Mouse (Mus musculus) left cerebral cortex, adult 2 months (tissue): ENCODE data around the gene Grin1. TPM values are rescaled to one million over a fixed set of nuclear protein-coding genes. Genes with fewer than 3 reads are reported as not detected.
"Not testable (repeated sequence)": the region's sequence is repeated elsewhere in the genome, so short reads cannot be mapped to it uniquely, and the experiment has no call there.

Source experiments
- DNase-seq, 2 experiments: peaks; one replicate each; pipeline ENCODE4 v3.0.0; 2021 to 2022; ENCODE audit warnings: low spot score in 2 of 2, mixed read lengths in 1 of 2; ENCODE audit errors: extremely low spot score in 1 of 2
- H3K27ac ChIP-seq: fragments of 200-600 bp; 2 replicates; pipeline ENCODE4 v1.8.1; 2022
- H3K4me3 ChIP-seq: fragments of 200-600 bp; 2 replicates; pipeline ENCODE4 v1.8.1; 2022
- CTCF ChIP-seq: fragments of 200-600 bp; IDR thresholded peaks from 2 replicates; pipeline ENCODE4 v1.8.1; 2022; ENCODE audit warnings: antibody characterized with exemption, mild to moderate bottlenecking, moderate library complexity
- intact Hi-C: fragments of 180-260 bp; cut with DNase I; formaldehyde crosslinking; loops from one replicate; pipeline ENCODE4 v1.15.1; 2025
- total RNA-seq, 2 experiments: library from RNA; stranded (reverse); gene quantifications; 2 replicates each; pipeline ENCODE4 v1.2.3; 2021

Grin1 gene
- total RNA-seq, 2 experiments from 2014 or later = 452 to 457 TPM

DNA sequence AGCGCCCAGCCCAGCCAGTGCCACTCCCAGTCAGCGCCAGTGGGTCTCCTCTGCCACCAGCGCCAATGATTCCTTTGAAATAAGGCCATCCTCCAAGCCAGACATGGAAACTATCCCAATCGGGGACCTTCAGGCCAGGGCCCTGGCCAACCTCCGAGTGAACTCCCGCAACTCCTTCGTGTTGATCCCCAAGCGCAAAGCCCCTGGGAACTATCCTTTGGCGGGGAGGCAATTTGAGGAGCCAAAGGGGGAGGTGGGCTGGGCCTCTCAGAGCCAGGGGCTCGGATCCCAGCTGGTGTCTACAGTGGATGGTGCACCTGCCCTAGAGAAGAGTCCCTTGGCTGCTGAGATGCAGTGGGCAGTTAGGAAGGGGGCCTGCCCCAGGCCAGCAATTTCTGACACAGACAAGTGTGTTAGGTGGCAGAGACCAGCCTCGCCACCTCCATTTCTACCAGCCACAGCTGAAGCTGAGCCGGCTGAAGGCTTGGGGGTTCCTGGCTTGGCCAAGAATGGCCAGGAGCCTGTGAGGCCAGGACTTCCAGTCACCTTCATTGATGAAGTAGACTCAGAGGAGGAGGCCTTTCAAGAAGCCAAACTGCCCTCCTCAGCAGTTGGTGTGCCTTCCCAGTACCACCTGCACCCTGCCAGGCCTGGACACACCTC lies 55.2 kb downstream of the Grin1 start:
- TF ChIP-seq CTCF = no peak
- intact Hi-C loops = loop anchor here (2.0 kb wide), 2 partner anchors 35 to 71 kb away; no protein-coding TSS in a partner anchor
- DNase-seq = no peak
- Histone ChIP-seq H3K27ac (peak overlapping the region; percentile 85), H3K4me3 (peak overlapping the region; percentile 86)

DNA sequence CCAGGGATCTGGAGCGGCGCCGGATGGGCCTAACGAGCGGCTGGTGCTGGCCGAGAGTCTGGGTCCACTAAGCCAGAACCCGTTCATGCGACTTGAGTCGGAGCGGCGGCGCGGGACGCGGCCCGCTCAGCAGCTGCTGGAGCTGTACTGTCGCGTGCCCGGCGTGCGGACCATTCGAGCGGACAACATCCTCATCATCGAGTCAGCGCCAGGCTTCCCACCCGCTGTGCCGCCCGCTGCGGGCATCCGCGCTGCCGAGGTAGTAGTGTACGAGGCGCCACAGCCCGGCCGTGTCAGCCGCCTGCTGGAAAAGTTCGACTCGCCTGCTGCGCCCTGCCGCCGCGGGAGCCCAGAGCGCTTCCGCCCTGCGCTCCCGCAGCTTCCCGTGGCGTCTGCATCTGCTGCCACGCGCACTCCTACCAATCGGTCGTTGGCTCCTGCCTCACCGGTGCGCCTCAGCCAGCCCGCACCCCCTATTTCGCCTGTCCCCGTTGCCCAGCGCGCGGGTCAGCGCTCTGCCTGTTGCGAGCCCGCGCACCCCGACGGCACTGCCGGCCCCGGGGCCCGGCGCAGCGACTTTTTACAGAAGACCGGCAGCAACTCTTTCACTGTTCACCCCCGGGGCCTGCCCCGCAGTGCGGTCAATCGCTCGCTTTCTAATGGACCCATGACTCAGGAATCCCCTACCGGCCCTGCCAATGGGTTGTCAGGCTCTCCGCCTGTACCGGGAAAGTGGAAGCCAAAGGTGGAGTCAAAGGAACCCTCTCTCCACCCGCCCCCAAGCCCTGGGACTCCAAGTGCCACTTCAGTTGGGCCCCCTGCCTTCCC lies 56.0 kb downstream of the Grin1 start:
- peak in 1 of 2 experiments; percentile 32 for DNase-seq
- Histone ChIP-seq H3K27ac (peak overlapping the region; percentile 77), H3K4me3 (peak overlapping the region; percentile 86)
- intact Hi-C loops = loop anchor here (2.0 kb wide), 2 partner anchors 34 to 70 kb away; no protein-coding TSS in a partner anchor
- no peak; the same call in 1 of the 2 replicates for TF ChIP-seq CTCF

DNA sequence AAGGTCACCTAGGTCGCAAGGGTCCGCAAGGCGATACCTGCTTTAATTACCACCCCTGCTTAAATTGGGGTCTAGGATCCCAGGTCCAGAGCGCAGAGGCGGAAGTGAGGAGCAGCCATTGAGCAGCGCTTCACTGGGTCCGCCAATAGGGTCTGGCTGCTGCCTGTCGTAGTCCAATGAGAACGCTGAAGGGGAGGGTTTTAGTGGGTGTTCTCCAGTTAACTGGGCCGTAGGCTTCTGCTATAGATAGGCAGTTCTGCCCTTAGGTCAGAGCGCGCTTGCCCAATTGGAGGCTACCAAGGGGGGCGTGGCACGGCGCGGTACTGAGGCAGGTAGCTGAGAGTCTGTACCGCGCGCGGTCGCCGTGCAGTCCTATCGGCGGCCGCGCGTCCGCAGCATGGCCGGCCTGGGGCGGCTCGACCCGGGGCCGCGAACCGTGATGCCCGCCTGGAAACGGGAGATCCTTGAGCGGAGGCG lies 56.7 kb downstream of the Grin1 start, which contains the start of gene Tprn:
TSS of gene Tprn (plus strand) at position 328 of the 477 bp plus-strand sequence.
- TF ChIP-seq CTCF = no peak; the same call in none of the 2 replicates
- intact Hi-C loops = loop anchor here (2.0 kb wide), 2 partner anchors 34 to 70 kb away; no protein-coding TSS in a partner anchor
- Histone ChIP-seq H3K4me3 (peak within 1 kb of the TSS; percentile 86), H3K27ac (peak within 1 kb of the TSS; percentile 83)
- peak; percentile 88 to 92 for DNase-seq

DNA sequence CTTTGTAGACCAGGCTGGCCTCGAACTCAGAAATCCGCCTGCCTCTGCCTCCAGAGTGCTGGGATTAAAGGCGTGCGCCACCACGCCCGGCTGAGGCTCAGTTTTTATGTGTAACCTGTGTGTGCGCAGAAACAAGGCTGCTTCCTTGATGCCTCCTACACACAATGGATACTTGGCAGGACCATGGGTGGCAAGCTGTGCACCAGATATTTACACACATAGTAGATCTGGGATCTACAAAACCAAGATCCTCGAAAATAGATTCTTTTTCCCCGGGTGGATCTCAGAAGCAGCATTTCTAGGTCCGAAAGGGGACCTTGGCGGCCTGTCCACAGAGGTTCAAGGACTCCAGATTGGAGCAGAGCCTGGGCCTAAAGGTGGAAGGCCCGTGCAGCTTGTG lies 57.1 kb downstream of the Grin1 start:
- H3K27ac ChIP-seq = peak overlapping the region; percentile 83
- DNase-seq = no peak
- intact Hi-C loops = loop anchor here (2.0 kb wide), 2 partner anchors 33 to 69 kb away; no protein-coding TSS in a partner anchor
- TF ChIP-seq CTCF = no peak
- H3K4me3 ChIP-seq = peak overlapping the region; percentile 86

DNA sequence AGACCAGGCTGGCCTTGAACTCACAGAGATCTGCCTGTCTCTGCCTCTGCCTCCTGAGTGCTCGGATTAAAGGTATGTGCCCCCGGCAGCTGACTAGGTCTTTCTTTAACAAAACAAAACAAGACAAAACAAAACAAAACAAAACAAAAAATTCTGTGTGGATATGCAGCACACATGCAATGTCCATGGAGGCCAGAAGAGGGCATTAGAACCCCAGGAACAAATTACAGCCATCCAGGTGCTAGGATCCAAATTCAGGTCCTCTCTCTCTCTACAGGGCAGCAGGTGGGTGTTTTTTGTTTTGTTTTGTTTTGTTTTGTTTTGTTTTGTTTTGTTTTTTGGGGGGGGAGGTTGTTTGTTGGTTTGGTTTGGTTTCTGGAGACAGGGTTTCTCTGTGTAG lies 60.1 kb downstream of the Grin1 start:
- Histone ChIP-seq H3K4me3 (no peak overlapping the region), H3K27ac (no peak overlapping the region)
- no peak for DNase-seq
- peak; percentile 57 for TF ChIP-seq CTCF
- intact Hi-C loops = no loop called here

DNA sequence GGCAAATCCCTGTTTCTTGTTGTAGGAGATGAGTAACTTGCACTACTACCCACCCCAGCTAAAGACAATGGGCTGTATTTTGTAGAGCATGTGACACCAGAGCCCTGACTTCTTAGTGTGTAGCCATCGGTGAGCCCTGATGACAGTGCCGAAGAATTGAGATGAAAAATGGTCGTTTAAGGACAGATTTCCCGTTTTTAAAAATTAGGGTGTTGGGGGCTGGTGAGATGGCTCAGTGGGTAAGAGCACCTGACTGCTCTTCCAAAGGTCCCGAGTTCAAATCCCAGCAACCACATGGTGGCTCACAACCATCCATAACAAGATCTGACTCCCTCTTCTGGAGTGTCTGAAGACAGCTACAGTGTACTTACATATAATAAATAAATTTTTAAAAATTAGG lies 61.7 kb downstream of the Grin1 start:
- intact Hi-C loops, DNase-seq, H3K4me3 ChIP-seq, H3K27ac ChIP-seq: not testable (repeated sequence)

DNA sequence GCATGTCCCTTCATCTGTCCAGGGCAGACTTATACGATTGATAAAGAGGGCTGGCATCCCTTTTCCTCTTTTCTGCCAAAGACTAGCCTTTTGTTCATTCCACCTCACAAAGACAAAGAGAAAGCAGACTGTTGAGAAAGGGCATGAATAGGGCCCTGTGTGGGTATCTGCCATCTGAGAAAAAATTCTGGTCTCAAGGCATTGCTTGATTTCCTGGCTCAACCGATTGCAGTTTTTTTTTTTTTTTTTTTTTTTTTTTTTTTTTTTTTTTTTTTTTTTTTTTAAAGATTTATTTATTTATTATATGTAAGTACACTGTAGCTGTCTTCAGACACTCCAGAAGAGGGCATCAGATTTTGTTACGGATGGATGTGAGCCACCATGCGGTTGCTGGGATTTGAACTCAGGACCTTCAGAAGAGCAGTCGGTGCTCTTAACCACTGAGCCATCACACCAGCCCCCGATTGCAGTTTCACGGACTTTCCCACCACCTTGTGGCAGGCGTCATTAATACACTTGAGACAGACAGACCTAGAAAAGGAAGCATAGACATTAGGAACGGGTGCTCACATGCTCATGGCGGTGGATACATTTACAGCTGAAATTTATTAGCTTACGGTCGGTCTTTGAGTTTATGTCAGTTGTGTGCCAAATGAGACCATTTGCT lies 62.4 kb downstream of the Grin1 start:
- DNase-seq, H3K27ac ChIP-seq, intact Hi-C loops: not testable (repeated sequence)
- TF ChIP-seq CTCF = peak; percentile 33
- H3K4me3 ChIP-seq = peak overlapping the region; percentile 71

DNA sequence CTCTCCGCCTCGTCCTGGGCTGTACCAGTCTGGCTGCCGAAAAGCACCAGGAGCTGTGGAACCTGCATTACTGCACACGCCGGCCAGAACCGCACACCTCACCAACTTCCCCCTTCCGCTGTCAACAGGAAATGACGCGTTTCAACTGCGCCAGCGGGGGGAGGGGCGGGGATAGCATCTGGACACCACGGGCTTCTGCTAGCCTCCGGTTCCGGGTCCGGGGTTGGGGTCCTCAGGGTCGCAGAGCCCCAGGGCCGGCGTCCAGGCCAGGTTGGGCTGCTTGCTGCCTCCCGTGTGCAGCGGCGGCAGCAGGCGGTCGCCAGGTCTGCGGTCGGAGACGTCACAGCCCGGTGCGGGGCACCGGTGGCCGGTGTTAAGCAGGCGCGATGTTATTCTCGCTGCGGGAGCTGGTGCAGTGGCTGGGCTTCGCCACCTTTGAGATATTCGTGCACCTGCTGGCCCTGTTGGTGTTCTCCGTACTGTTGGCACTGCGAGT lies 63.7 kb downstream of the Grin1 start, which contains the start of gene Tmem203:
TSS of gene Tmem203 (plus strand) at position 156 of the 496 bp plus-strand sequence.
- intact Hi-C loops = loop anchor here (1.0 to 2.0 kb wide), 2 partner anchors 17 to 63 kb away; partner anchors contain the start of genes Anapc2 and Ssna1
- no peak for TF ChIP-seq CTCF
- H3K4me3 ChIP-seq = peak within 1 kb of the TSS; percentile 71
- peak within 1 kb of the TSS; percentile 90 for H3K27ac ChIP-seq
- peak; percentile 84 to 91 for DNase-seq

DNA sequence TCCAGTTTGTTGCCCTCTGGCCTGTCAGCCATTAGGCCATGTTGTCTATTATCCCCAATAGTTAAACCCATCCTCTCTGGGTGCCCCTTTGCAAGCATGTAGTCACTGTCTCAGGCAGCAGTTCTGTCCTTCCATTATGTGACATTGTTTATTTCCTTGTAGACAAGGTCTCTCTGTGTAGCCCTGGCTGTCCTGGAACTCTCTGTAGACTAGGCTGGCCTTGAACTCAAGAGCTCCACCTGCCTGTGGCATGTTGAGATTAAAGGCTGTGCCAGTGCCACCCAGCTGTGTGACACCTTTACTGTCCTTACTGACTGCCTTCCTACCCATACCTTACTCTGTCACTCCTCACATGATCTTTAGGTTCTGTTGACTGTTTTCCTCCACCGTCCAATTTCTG lies 66.7 kb downstream of the Grin1 start:
- TF ChIP-seq CTCF = peak; percentile 31
- intact Hi-C loops = loop anchor here (2.0 kb wide), 1 partner anchor 24 kb away; no protein-coding TSS in a partner anchor
- no peak overlapping the region for H3K27ac ChIP-seq

DNA sequence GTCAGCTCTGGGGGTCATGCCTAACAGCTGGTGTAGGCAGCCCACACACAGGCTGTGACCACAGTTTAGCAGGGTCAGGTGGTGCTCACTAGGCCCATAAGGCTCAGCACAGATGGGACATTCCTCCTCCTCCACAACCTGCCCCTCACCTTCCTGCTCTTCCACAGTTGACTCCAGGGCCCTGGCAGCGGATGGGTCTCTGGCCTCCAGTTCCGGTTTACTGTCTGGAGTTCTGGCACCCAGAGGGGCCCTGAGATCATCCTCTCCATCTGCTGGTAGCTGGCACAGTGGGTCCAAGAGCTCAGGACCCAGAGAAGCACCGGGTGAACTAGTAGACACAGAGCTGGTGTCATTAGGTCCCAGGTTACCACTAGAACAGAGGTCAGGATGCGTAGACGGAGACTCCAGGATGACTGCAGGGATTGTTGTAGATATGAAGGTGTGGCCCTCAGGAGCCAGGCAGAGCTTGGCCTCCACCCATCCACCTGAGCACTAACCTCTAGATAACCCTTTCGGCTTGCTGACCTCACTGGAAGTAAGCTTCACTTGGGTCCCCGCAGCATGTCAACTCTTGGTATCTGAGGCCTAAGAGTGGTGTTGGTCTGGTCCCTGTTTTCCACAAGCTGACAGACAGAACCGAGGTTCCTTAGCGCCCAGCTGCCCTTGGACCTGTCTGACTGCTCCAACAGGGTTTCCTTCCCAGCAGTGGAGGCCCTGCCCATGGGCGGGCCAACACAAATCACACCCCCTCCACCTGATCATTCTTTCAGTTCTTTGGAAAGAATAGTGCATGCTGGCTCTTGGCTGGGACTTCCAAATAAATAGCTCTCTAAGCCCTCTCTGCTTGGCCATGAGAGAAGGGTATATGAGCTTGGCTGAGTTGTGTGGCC lies 72.6 kb downstream of the Grin1 start, which contains the start of gene AL732309.1:
TSS of gene AL732309.1 (minus strand) at position 681 of the 890 bp plus-strand sequence.
- H3K27ac ChIP-seq = no peak within 1 kb of the TSS
- H3K4me3 ChIP-seq = no peak within 1 kb of the TSS
- no peak for DNase-seq
- TF ChIP-seq CTCF = no peak
- intact Hi-C loops = no loop called here

More for the DNA sequence above, 66.7 kb downstream of the Grin1 start:
- no peak for DNase-seq
- no peak overlapping the region for H3K4me3 ChIP-seq
